Mouse (Mus musculus): Measurements from ENCODE around the gene Bcap31. TPM values are rescaled to one million over a fixed set of nuclear protein-coding genes. Genes with fewer than 3 reads are reported as not detected.

The Bcap31 gene
- total RNA-seq, 2 experiments from 2014 or later = 99.9 to 104 TPM

- DNase-seq (ENCODE audit: low spot score in 2 of 2) = no peak
Measured at GRCm38 (mm10) chrX:73684978-73685377, 31.0 kb downstream of the Bcap31 start.

- no peak for DNase-seq (ENCODE audit: low spot score in 2 of 2)
Measured at GRCm38 (mm10) chrX:73684156-73684555, 31.8 kb downstream of the Bcap31 start.

- no peak for DNase-seq (ENCODE audit: low spot score in 2 of 2)
Measured at GRCm38 (mm10) chrX:73676668-73677067, 39.3 kb downstream of the Bcap31 start.

GRCm38 (mm10) chrX:73675231-73675630, 40.7 kb downstream of the Bcap31 start:
- DNase-seq (ENCODE audit: low spot score in 2 of 2) = no peak

GRCm38 (mm10) chrX:73673968-73674661, 41.9 kb downstream of the Bcap31 start:
- no peak for DNase-seq (ENCODE audit: low spot score in 2 of 2)

GRCm38 (mm10) chrX:73673619-73673967, 42.4 kb downstream of the Bcap31 start:
- no peak for DNase-seq (ENCODE audit: low spot score in 2 of 2)

- DNase-seq (ENCODE audit: low spot score in 2 of 2) = peak; percentile 48 to 67
Measured at GRCm38 (mm10) chrX:73672879-73673618, 42.9 kb downstream of the Bcap31 start, which contains the start of gene Slc6a8. TSS of gene Slc6a8 (plus strand) at chrX:73673150.

- peak in 1 of 2 experiments; percentile 29 for DNase-seq (ENCODE audit: low spot score in 2 of 2)
Measured at GRCm38 (mm10) chrX:73672031-73672431, 43.9 kb downstream of the Bcap31 start.

GRCm38 (mm10) chrX:73663143-73663542, 52.8 kb downstream of the Bcap31 start:
- no peak for DNase-seq (ENCODE audit: low spot score in 2 of 2)

GRCm38 (mm10) chrX:73660284-73660665, 55.7 kb downstream of the Bcap31 start:
- DNase-seq (ENCODE audit: low spot score in 2 of 2) = no peak

GRCm38 (mm10) chrX:73659575-73660283, 56.2 kb downstream of the Bcap31 start, which contains the start of gene Pnck:
TSS of gene Pnck (minus strand) at chrX:73660117.
- DNase-seq (ENCODE audit: low spot score in 2 of 2) = no peak

- DNase-seq (ENCODE audit: low spot score in 2 of 2) = no peak
Measured at GRCm38 (mm10) chrX:73658936-73659574, 56.9 kb downstream of the Bcap31 start.

GRCm38 (mm10) chrX:73658391-73658790, 57.6 kb downstream of the Bcap31 start:
- no peak for DNase-seq (ENCODE audit: low spot score in 2 of 2)

- DNase-seq (ENCODE audit: low spot score in 2 of 2) = no peak
Measured at GRCm38 (mm10) chrX:73655529-73655928, 60.4 kb downstream of the Bcap31 start.

- DNase-seq (ENCODE audit: low spot score in 2 of 2) = peak in 1 of 2 experiments; percentile 51
Measured at GRCm38 (mm10) chrX:73654177-73654576, 61.8 kb downstream of the Bcap31 start.

GRCm38 (mm10) chrX:73653392-73653791, 62.6 kb downstream of the Bcap31 start:
- DNase-seq (ENCODE audit: low spot score in 2 of 2) = no peak

GRCm38 (mm10) chrX:73650869-73651268, 65.1 kb downstream of the Bcap31 start:
- no peak for DNase-seq (ENCODE audit: low spot score in 2 of 2)

GRCm38 (mm10) chrX:73645121-73645520, 70.9 kb downstream of the Bcap31 start:
- no peak for DNase-seq (ENCODE audit: low spot score in 2 of 2)

- DNase-seq (ENCODE audit: low spot score in 2 of 2) = no peak
Measured at GRCm38 (mm10) chrX:73639901-73640469, 76.0 kb downstream of the Bcap31 start.

GRCm38 (mm10) chrX:73639255-73639675, 76.7 kb downstream of the Bcap31 start, which contains the start of gene Dusp9:
TSS of gene Dusp9 (plus strand) at chrX:73639419.
- DNase-seq (ENCODE audit: low spot score in 2 of 2) = peak in 1 of 2 experiments; percentile 20

- DNase-seq (ENCODE audit: low spot score in 2 of 2) = no peak
Measured at GRCm38 (mm10) chrX:73637415-73637814, 78.6 kb downstream of the Bcap31 start.
